Mouse (Mus musculus): ENCODE results near the gene Bcl9. TPM values are rescaled to one million over a fixed set of nuclear protein-coding genes. Genes with fewer than 3 reads are reported as not detected.

The Bcl9 gene
- total and polyA plus RNA-seq, 2 experiments from 2014 or later = 32.2 to 61.3 TPM

DNA sequence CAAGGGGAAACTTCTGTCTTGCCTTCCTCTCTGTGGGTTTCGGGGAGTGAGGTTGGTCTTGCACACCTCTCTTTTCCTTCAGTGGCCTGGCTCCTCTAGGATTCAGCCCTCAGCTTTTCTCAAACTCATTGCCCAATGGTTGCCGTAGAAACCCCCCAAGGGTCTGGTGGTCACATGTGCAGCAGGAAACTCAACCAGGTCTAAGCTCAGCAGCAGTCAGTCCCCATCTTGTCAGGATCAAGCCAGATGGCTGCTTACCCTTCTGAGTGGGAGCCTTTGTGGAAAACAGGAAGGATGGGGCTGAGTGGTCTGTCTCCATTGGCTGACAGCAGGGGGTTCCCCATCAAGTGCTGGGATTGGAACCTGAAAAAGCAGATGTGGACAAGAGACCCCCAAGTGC, 15.7 kb upstream of the Bcl9 start:
- TF ChIP-seq CTCF (IDR thresholded peaks at IDR 0.05) = no peak
- Histone ChIP-seq H3K4me1 (ENCODE audit: insufficient read depth, low read length) (0 out of 2 replicates have a peak, but pooled peaks cover 3% of the 10 kb centered on the region), H3K27me3 (ENCODE audit: insufficient read depth, low read length) (no peaks in the 10 kb centered on the region), H3K9ac (replicated peaks; ENCODE audit: low read length, poor library complexity, severe bottlenecking) (no peak overlapping the region), H3K4me2 (ENCODE audit: low read depth, low read length, poor library complexity, severe bottlenecking) (no peak overlapping the region), H3K4me3 (ENCODE audit: low read depth, low read length) (no peak overlapping the region), H3K9me3 (ENCODE audit: low read length) (no peaks in the 10 kb centered on the region), H3K27ac (ENCODE audit: low read depth, low read length) (no peak overlapping the region), H3K36me3 (ENCODE audit: insufficient read depth, low read length) (no peaks in the 10 kb centered on the region)
- 79% methylated on average over 2 of the region's 2 CpGs for WGBS
- ATAC-seq (ENCODE audit: low FRiP score) (no peak; the same call in 1 of the 2 replicates), DNase-seq (ENCODE audit: low spot score) (peak; percentile 57)

DNA sequence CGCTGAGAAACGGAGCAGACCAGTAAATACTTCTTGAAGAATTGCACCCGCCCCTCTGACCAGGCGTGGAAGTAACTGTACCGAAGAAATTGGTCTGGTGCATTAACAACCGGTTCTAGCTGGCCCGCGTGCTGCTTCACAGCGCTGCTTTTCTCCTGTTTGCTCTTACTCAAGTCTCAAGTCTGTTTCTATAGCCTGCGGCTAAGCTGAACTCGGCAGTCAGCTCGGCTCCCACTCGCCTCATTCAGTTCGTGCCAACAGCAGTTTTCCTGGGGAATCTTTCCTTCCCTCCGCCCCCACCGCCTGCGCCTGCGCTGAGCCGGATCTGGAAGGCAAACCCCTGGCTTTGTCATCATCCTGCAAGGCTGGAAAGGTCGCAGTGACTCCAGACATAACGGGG, 14.3 kb upstream of the Bcl9 start:
- TF ChIP-seq CTCF (IDR thresholded peaks at IDR 0.05) = no peak
- ATAC-seq (ENCODE audit: low FRiP score) = peak; percentile 72
- H3K27ac ChIP-seq (ENCODE audit: low read depth, low read length) = no peak overlapping the region
- H3K4me3 ChIP-seq (ENCODE audit: low read depth, low read length) = peak overlapping the region; percentile 14; the same call in 1 of the 2 replicates
- H3K9me3 ChIP-seq (ENCODE audit: low read length) = no peaks in the 10 kb centered on the region
- 0 out of 2 replicates have a peak, but pooled peaks cover 3% of the 10 kb centered on the region for H3K4me1 ChIP-seq (ENCODE audit: insufficient read depth, low read length)
- H3K36me3 ChIP-seq (ENCODE audit: insufficient read depth, low read length) = no peaks in the 10 kb centered on the region
- H3K9ac ChIP-seq (replicated peaks; ENCODE audit: low read length, poor library complexity, severe bottlenecking) = no peak overlapping the region; the same call in 1 of the 2 replicates
- 20% methylated on average over 21 of the region's 21 CpGs for WGBS
- H3K4me2 ChIP-seq (ENCODE audit: low read depth, low read length, poor library complexity, severe bottlenecking) = peak overlapping the region; percentile 32; the same call in 1 of the 2 replicates
- H3K27me3 ChIP-seq (ENCODE audit: insufficient read depth, low read length) = no peaks in the 10 kb centered on the region
- DNase-seq (ENCODE audit: low spot score) = peak; percentile 82

DNA sequence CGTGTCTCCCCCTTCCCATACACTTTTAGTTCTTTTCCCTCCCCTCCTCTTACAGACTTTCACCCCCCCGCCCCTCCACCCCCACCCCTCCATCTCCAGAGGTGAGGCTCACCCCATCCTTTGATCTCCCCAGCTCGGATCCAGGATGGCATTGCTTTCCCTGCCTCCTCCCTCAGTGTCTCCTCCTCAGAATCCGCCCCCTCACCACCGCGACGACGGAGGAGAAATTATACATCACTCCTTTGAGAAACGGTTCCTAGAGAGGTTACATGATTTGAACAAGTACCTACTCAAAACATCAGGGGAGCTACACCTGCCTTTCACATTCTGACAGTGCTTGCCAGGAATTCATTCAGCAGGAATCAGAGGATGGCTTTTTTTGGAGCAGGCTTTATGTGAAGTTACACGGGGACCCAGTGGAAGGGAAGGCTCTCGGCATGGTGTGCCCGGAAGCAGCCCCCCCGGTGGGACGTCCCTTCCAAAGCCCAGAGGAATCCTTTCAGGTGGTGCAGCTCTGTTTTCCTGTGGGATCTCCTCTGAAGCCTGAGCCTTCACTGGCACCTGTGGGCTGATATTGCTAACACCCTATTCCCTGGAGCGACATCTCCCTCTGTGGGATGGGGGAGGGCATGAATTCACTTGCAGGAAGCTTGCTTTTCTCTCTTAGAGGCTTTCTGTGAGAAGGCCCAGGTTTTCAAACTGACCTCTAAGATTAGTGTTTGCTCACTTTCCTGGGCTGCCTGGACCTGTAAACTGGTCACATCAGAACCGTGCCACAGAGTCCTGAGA, 12.2 kb upstream of the Bcl9 start:
- ATAC-seq (ENCODE audit: low FRiP score) = no peak
- peak overlapping the region; percentile 44 for H3K4me2 ChIP-seq (ENCODE audit: low read depth, low read length, poor library complexity, severe bottlenecking)
- H3K4me3 ChIP-seq (ENCODE audit: low read depth, low read length) = peak overlapping the region; percentile 18; the same call in 1 of the 2 replicates
- H3K27me3 ChIP-seq (ENCODE audit: insufficient read depth, low read length) = no peaks in the 10 kb centered on the region
- 8% methylated on average over 15 of the region's 16 CpGs for WGBS
- H3K36me3 ChIP-seq (ENCODE audit: insufficient read depth, low read length) = no peaks in the 10 kb centered on the region
- no peak; the same call in 1 of the 2 replicates for TF ChIP-seq CTCF (IDR thresholded peaks at IDR 0.05)
- 0 out of 2 replicates have a peak, but pooled peaks cover 3% of the 10 kb centered on the region for H3K4me1 ChIP-seq (ENCODE audit: insufficient read depth, low read length)
- no peak overlapping the region; the same call in 1 of the 2 replicates for H3K9ac ChIP-seq (replicated peaks; ENCODE audit: low read length, poor library complexity, severe bottlenecking)
- no peak for DNase-seq (ENCODE audit: low spot score)
- H3K27ac ChIP-seq (ENCODE audit: low read depth, low read length) = no peak overlapping the region
- H3K9me3 ChIP-seq (ENCODE audit: low read length) = no peaks in the 10 kb centered on the region

DNA sequence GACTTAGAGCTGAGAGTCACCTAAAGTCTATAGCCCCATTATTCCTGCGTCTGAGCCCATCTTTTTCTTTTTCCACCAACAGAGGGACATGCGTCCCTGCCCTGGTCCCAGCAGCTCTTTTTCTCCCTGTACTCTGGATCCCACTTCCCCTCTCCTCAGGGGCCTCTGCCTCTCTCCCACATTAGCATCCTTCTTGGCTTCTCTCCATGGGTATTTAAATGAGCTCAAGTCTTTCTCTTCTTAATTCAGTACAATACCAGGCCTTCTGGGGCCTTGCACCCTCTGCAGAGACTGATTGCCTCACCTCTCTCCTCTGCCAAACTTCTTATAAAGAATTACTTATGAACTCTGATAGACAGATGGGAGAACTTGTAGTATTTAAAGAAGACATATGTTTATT, 10.7 kb upstream of the Bcl9 start:
- no peak overlapping the region for H3K9ac ChIP-seq (replicated peaks; ENCODE audit: low read length, poor library complexity, severe bottlenecking)
- ATAC-seq (ENCODE audit: low FRiP score) = no peak

DNA sequence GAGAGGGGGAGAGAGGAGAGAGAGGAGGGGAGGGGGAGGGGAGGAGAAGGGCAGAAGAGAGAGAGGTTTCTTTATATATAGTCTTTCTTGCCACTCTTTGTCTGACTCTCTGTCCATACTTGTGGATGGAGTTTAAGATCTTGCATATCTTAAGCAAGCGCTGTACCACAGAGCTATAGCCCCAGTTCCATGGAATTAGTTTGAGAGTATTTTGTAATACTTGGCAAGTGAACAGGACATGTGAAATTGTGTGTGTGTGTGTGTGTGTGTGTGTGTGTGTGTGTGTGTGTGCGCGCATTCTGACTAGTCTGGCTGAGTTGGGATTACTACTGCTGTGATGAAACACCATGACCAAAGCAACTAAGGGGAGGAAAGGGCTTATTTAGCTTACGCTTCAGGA, 8.2 kb upstream of the Bcl9 start:
- H3K9me3 ChIP-seq (ENCODE audit: low read length) = no peaks in the 10 kb centered on the region
- no peak overlapping the region for H3K4me3 ChIP-seq (ENCODE audit: low read depth, low read length)
- TF ChIP-seq CTCF (IDR thresholded peaks at IDR 0.05) = no peak
- no peak overlapping the region for H3K4me2 ChIP-seq (ENCODE audit: low read depth, low read length, poor library complexity, severe bottlenecking)
- H3K9ac ChIP-seq (replicated peaks; ENCODE audit: low read length, poor library complexity, severe bottlenecking) = no peak overlapping the region
- DNase-seq (ENCODE audit: low spot score) (no peak), ATAC-seq (ENCODE audit: low FRiP score) (no peak)
- no peak overlapping the region for H3K27ac ChIP-seq (ENCODE audit: low read depth, low read length)
- no peaks in the 10 kb centered on the region for H3K36me3 ChIP-seq (ENCODE audit: insufficient read depth, low read length)
- 67% methylated on average over 4 of the region's 4 CpGs for WGBS
- no peaks in the 10 kb centered on the region for H3K27me3 ChIP-seq (ENCODE audit: insufficient read depth, low read length)
- 0 out of 2 replicates have a peak, but pooled peaks cover 3% of the 10 kb centered on the region for H3K4me1 ChIP-seq (ENCODE audit: insufficient read depth, low read length)

More for the DNA sequence above, 10.7 kb upstream of the Bcl9 start:
- 46% methylated on average over 2 of the region's 2 CpGs for WGBS
- H3K27me3 ChIP-seq (ENCODE audit: insufficient read depth, low read length) = no peaks in the 10 kb centered on the region
- H3K9me3 ChIP-seq (ENCODE audit: low read length) = no peaks in the 10 kb centered on the region
- peak; percentile 54 for DNase-seq (ENCODE audit: low spot score)
- H3K27ac ChIP-seq (ENCODE audit: low read depth, low read length) = no peak overlapping the region; the same call in 1 of the 2 replicates
- H3K36me3 ChIP-seq (ENCODE audit: insufficient read depth, low read length) = no peaks in the 10 kb centered on the region
- H3K4me1 ChIP-seq (ENCODE audit: insufficient read depth, low read length) = 0 out of 2 replicates have a peak, but pooled peaks cover 3% of the 10 kb centered on the region
- H3K4me3 ChIP-seq (ENCODE audit: low read depth, low read length) = no peak overlapping the region
- no peak overlapping the region for H3K4me2 ChIP-seq (ENCODE audit: low read depth, low read length, poor library complexity, severe bottlenecking)
- TF ChIP-seq CTCF (IDR thresholded peaks at IDR 0.05) = no peak

DNA sequence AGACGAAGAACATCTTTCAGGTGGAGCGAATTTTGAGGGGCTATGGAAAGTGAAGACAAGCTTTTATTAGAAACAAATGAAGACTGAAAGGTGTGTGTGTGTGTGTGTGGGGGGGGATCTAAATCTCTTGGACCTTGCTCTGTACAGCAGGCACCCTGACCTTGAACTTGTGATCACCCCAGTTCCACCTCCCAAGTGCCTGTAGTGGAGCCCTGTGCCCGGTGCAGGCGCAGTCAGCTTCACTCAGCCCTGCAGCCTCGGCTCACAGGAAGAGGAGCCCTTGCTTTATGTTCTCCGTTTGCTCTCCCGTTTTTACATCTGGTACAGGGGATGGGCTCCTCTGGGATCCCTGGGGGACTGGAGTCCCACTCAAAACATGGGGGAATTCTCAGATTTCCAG, 3.9 kb upstream of the Bcl9 start:
- 64% methylated on average over 7 of the region's 7 CpGs for WGBS
- no peak overlapping the region for H3K4me3 ChIP-seq (ENCODE audit: low read depth, low read length)

More for the DNA sequence above, 3.9 kb upstream of the Bcl9 start:
- ATAC-seq (ENCODE audit: low FRiP score) (no peak), DNase-seq (ENCODE audit: low spot score) (no peak)
- Histone ChIP-seq H3K9ac (replicated peaks; ENCODE audit: low read length, poor library complexity, severe bottlenecking) (no peak overlapping the region), H3K36me3 (ENCODE audit: insufficient read depth, low read length) (no peaks in the 10 kb centered on the region), H3K27ac (ENCODE audit: low read depth, low read length) (no peak overlapping the region), H3K4me1 (ENCODE audit: insufficient read depth, low read length) (no peaks in the 10 kb centered on the region), H3K4me2 (ENCODE audit: low read depth, low read length, poor library complexity, severe bottlenecking) (no peak overlapping the region), H3K9me3 (ENCODE audit: low read length) (no peaks in the 10 kb centered on the region), H3K27me3 (ENCODE audit: insufficient read depth, low read length) (no peaks in the 10 kb centered on the region)
- TF ChIP-seq CTCF (IDR thresholded peaks at IDR 0.05) = no peak

Measured in midbrain, postnatal 0 days (tissue).